ENCODE assay signal across 9 mouse cellular contexts in genomic region chr13:37969337-37969736, GRCm38 (mm10). TPM values are rescaled to one million over a fixed set of nuclear protein-coding genes. Genes with fewer than 3 reads are reported as not detected.
DNase-seq lines count a peak whose midpoint lies in the region; ATAC-seq lines count a peak whose summit lies in the region.
"Had no signal": no experiment of that assay in that cellular context is flagged by ENCODE, and none has a peak within 500 bp of the region (broad histone marks: within the 10 kb centered on the region; RNA-seq: fewer than 3 reads in every experiment).

No protein-coding gene starts in this region.

- no peak overlapping the region for H3K4me2 ChIP-seq in forebrain, embryonic 12.5 days
- H3K4me2 ChIP-seq in forebrain, embryonic 15.5 days (replicated peaks) = no peak overlapping the region
- H3K4me2 ChIP-seq in hindbrain, embryonic 15.5 days = peak overlapping the region; percentile 37; the same call in 1 of the 2 replicates
- no peak overlapping the region for H3K4me2 ChIP-seq in midbrain, embryonic 11.5 days

- WGBS in forebrain, embryonic 10.5 days = 13% methylated on average over 14 of the region's 14 CpGs
- 13% methylated on average over 14 of the region's 14 CpGs for WGBS in forebrain, embryonic 12.5 days
- 10% methylated on average over 14 of the region's 14 CpGs for WGBS in forebrain, embryonic 15.5 days
- WGBS in hindbrain, embryonic 15.5 days = 10% methylated on average over 14 of the region's 14 CpGs
- WGBS in midbrain, embryonic 11.5 days = 10% methylated on average over 14 of the region's 14 CpGs

- ATAC-seq in forebrain, embryonic 12.5 days (ENCODE audit: low FRiP score) = no peak; the same call in 1 of the 2 replicates
- ATAC-seq in forebrain, embryonic 15.5 days (replicated peaks) = 0 out of 2 replicates have a peak, but pooled peaks have one; percentile 21
- 0 out of 2 replicates have a peak, but pooled peaks have one; percentile 37 for ATAC-seq in hindbrain, embryonic 15.5 days (ENCODE audit: low FRiP score, low read depth)
- peak; percentile 25; the same call in 1 of the 2 replicates for ATAC-seq in midbrain, embryonic 11.5 days (ENCODE audit: low FRiP score)

- H3K27ac ChIP-seq in forebrain, embryonic 10.5 days = no peak overlapping the region
- no peak overlapping the region for H3K27ac ChIP-seq in forebrain, embryonic 12.5 days
- peak overlapping the region; percentile 53 for H3K27ac ChIP-seq in forebrain, embryonic 15.5 days (replicated peaks)
- H3K27ac ChIP-seq in hindbrain, embryonic 15.5 days (replicated peaks) = no peak overlapping the region
- H3K27ac ChIP-seq in midbrain, embryonic 11.5 days (ENCODE audit: low read depth, low read length) = no peak overlapping the region

- H3K9me3 ChIP-seq in forebrain, embryonic 10.5 days = no peaks in the 10 kb centered on the region
- H3K9me3 ChIP-seq in forebrain, embryonic 12.5 days = no peaks in the 10 kb centered on the region
- no peaks in the 10 kb centered on the region for H3K9me3 ChIP-seq in forebrain, embryonic 15.5 days
- no peaks in the 10 kb centered on the region for H3K9me3 ChIP-seq in hindbrain, embryonic 15.5 days
- no peaks in the 10 kb centered on the region for H3K9me3 ChIP-seq in midbrain, embryonic 11.5 days (ENCODE audit: control insufficient read depth, low read length)

- intact Hi-C loops in left cerebral cortex, postnatal 10 days (cut with DNase I) = loop anchor here (5.0 kb wide), 1 partner anchor 517 kb away; no protein-coding TSS in a partner anchor

- H3K4me3 ChIP-seq in forebrain, embryonic 10.5 days = no peak overlapping the region
- no peak overlapping the region for H3K4me3 ChIP-seq in forebrain, embryonic 12.5 days (replicated peaks)
- H3K4me3 ChIP-seq in forebrain, embryonic 15.5 days = no peak overlapping the region
- peak overlapping the region; percentile 8; the same call in 1 of the 2 replicates for H3K4me3 ChIP-seq in hindbrain, embryonic 15.5 days
- no peak overlapping the region for H3K4me3 ChIP-seq in midbrain, embryonic 11.5 days (ENCODE audit: low read depth, low read length)
- H3K4me3 ChIP-seq: myocyte had no signal

- DNase-seq in forebrain, embryonic 10.5 days (ENCODE audit: extremely low spot score, low spot score) = peak; percentile 81
- peak; percentile 75 for DNase-seq in c-Kit-positive CD71-positive TER-119-positive erythroid progenitor cells, embryonic 14.5 days (ENCODE audit: low spot score)
- peak; percentile 75 to 86 for DNase-seq in left cerebral cortex, postnatal 10 days (ENCODE audit: extremely low spot score in 1 of 2, low spot score in 2 of 2)
- DNase-seq in midbrain, embryonic 11.5 days (ENCODE audit: low spot score, missing footprints) = peak; percentile 99
- peak; percentile 92 for DNase-seq in right cerebral cortex, postnatal 4 days

- no peaks in the 10 kb centered on the region for H3K36me3 ChIP-seq in forebrain, embryonic 10.5 days (replicated peaks)
- 0 out of 2 replicates have a peak, but pooled peaks cover 5% of the 10 kb centered on the region for H3K36me3 ChIP-seq in forebrain, embryonic 12.5 days (replicated peaks)
- H3K36me3 ChIP-seq in forebrain, embryonic 15.5 days = no peaks in the 10 kb centered on the region
- no peaks in the 10 kb centered on the region for H3K36me3 ChIP-seq in hindbrain, embryonic 15.5 days
- no peaks in the 10 kb centered on the region for H3K36me3 ChIP-seq in midbrain, embryonic 11.5 days (ENCODE audit: control insufficient read depth, insufficient read depth, low read length)

- H3K4me1 ChIP-seq in forebrain, embryonic 10.5 days = peaks cover 37% of the 10 kb centered on the region
- peaks cover 21% of the 10 kb centered on the region for H3K4me1 ChIP-seq in forebrain, embryonic 12.5 days
- peaks cover 16% of the 10 kb centered on the region for H3K4me1 ChIP-seq in forebrain, embryonic 15.5 days
- H3K4me1 ChIP-seq in hindbrain, embryonic 15.5 days (replicated peaks) = peaks cover 14% of the 10 kb centered on the region
- H3K4me1 ChIP-seq in midbrain, embryonic 11.5 days (ENCODE audit: control insufficient read depth, insufficient read depth, low read length) = peaks cover 8% of the 10 kb centered on the region

- no peak overlapping the region for H3K9ac ChIP-seq in forebrain, embryonic 12.5 days
- H3K9ac ChIP-seq in forebrain, embryonic 15.5 days (replicated peaks) = no peak overlapping the region
- H3K9ac ChIP-seq in hindbrain, embryonic 15.5 days = no peak overlapping the region
- no peak overlapping the region for H3K9ac ChIP-seq in midbrain, embryonic 11.5 days (ENCODE audit: low read length)

- H3K27me3 ChIP-seq in forebrain, embryonic 10.5 days (ENCODE audit: poor library complexity, severe bottlenecking) = peaks cover 11% of the 10 kb centered on the region
- peaks cover 6% of the 10 kb centered on the region for H3K27me3 ChIP-seq in forebrain, embryonic 12.5 days
- H3K27me3 ChIP-seq in forebrain, embryonic 15.5 days = no peaks in the 10 kb centered on the region
- H3K27me3 ChIP-seq in hindbrain, embryonic 15.5 days = no peaks in the 10 kb centered on the region
- no peaks in the 10 kb centered on the region for H3K27me3 ChIP-seq in midbrain, embryonic 11.5 days (ENCODE audit: control insufficient read depth, insufficient read depth, low read length)

RNA-seq across cellular contexts. Expression of gene Ssr1, which starts 24.7 kb away (rescaled TPM):
- 117 and 126 TPM in 2 replicates for polyA plus RNA-seq in forebrain, embryonic 10.5 days (2016; fragmentation: Nextera tagmentation; extraction: Ambion mirVana)
- 94.0 and 110 TPM in 2 replicates for polyA plus RNA-seq in forebrain, embryonic 12.5 days (2016; fragmentation: Nextera tagmentation; extraction: Ambion mirVana)
- polyA plus RNA-seq in forebrain, embryonic 15.5 days (2015; fragmentation: Nextera tagmentation; extraction: Ambion mirVana) = 62.9 and 72.0 TPM in 2 replicates
- polyA plus RNA-seq in hindbrain, embryonic 15.5 days (2015; fragmentation: Nextera tagmentation; extraction: Ambion mirVana) = 59.4 and 64.0 TPM in 2 replicates
- total RNA-seq in left cerebral cortex, postnatal 10 days (2021) = 10 to 100 TPM; 85.1 to 87.1 TPM
- 114 and 125 TPM in 2 replicates for polyA plus RNA-seq in midbrain, embryonic 11.5 days (2014; fragmentation: Nextera tagmentation; extraction: Ambion mirVana)
